Mouse (Mus musculus): ENCODE results near the gene Sort1. TPM values are rescaled to one million over a fixed set of nuclear protein-coding genes. Genes with fewer than 3 reads are reported as not detected.

The Sort1 gene
- polyA plus RNA-seq, 1 experiment: 16.5 TPM

DNA sequence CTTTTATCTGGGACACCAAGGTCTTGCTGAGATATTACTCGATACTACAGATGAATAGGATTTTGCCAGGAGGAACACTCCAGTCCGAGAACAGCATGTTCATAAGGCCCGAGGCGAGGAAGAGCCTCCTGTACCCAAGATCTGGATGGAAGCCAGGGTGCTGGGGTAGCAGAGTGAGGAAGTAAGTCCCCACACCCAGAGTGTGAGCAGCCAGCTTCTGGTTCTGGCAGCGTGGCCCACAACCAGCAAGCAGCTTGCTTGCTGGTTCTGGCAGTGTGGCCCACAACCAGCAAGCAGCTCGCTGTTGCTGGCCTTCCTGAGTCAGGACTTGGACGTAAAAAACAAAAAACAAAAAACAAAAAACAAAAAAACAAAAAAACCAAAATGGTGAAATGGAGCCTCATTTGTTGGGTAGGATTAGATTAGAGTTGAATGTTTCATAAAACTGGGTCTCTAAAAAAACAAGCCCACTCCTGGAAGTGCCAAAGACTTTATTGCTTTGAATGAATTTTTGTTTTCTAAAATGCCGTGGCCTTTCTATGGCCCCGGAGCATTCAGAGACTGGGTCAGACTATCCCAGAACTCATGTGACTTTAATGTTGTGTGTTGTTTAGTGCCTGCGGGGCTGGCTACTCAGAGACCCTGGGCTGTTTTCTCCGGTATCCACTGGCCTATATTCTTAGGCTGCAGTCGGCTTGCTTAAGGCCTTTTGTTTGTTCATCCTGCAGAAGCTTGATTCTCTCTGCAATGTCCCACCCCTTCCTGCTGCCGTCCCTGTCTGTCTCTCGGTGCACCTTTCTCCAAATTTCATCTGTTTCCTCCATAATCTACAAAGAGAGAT, 11.7 kb downstream of the Sort1 start:
- Histone ChIP-seq H3K36me3 (ENCODE audit: control insufficient read depth, insufficient read depth, low read length) (no peaks in the 10 kb centered on the region), H3K27ac (ENCODE audit: control insufficient read depth, insufficient read depth, low read length) (no peak overlapping the region; the same call in 1 of the 2 replicates), H3K27me3 (ENCODE audit: control insufficient read depth, insufficient read depth, low read length) (no peaks in the 10 kb centered on the region), H3K4me3 (ENCODE audit: control insufficient read depth, insufficient read depth, low read length) (no peak overlapping the region), H3K4me1 (replicated peaks; ENCODE audit: control insufficient read depth, insufficient read depth, low read length) (peaks cover 10% of the 10 kb centered on the region)
- WGBS: 42% methylated on average over 14 of the region's 14 CpGs
- DNase-seq: no peak
- TF ChIP-seq POLR2A (IDR thresholded peaks at IDR 0.05; ENCODE audit: control insufficient read depth, extremely low read depth, insufficient read depth, low read length, poor library complexity) (no peak), CTCF (IDR thresholded peaks at IDR 0.05; ENCODE audit: borderline replicate concordance, control insufficient read depth, extremely low read depth, insufficient read depth, low read length, poor library complexity) (no peak)

DNA sequence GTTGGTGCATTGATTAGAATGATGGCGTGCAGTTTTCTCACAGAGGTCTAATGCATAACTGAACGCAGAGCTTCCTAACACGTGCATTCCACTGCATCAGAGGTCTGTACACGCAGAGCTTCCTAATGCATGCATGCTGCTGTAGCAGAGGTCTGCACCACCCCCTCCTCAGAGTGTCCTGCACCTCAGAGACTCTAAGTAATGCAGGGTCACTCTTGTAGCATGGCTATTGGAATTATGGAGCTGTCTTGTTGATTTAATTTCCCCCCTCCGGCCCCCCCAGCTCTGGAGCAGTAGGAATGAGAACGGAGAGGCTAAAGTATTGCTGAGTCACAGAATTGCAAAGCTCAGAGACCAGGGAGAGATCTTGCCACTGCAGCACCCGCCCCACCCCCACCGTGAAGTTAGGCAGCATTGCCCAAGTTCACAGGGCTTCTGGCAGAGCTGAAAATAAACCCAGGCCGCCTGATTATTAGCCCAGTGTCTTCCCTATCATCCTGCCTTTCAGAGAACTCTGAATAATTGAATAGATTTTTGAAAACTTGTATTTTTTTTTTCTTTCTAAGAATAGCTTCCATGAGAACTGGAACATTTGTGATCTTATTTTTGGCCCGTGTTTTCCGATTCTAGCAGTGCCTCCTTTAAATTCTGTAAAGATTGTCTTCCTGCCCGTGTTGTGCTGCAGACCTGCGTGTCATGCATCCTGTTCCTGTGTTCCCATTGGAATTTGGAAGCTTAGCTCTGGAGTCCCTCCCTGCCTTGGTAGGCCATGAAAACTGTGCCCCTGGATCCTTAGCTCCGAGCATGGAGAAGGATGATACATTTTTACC, 12.6 kb downstream of the Sort1 start:
- TF ChIP-seq CTCF (IDR thresholded peaks at IDR 0.05; ENCODE audit: borderline replicate concordance, control insufficient read depth, extremely low read depth, insufficient read depth, low read length, poor library complexity) (no peak), POLR2A (IDR thresholded peaks at IDR 0.05; ENCODE audit: control insufficient read depth, extremely low read depth, insufficient read depth, low read length, poor library complexity) (no peak)
- H3K4me3 ChIP-seq (ENCODE audit: control insufficient read depth, insufficient read depth, low read length): no peak overlapping the region
- no peak for DNase-seq

DNA sequence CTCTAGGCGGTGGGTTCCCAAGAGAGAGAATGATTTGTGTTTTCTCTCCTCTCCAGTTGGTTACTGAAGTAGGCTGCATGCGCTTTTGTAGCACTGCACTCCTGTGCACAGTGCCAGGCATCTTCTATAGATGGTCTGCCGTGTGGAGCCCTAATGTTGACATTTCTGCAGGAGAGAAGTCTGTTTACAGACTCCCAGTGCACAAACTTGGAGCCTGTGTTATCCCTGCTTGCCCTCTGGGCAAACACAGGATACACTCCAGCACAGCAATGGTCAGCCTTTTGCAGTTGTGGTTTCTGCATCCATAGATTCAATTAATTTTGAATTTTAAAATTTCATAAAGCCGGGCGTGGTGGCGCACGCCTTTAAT, 13.2 kb downstream of the Sort1 start:
- TF ChIP-seq CTCF (IDR thresholded peaks at IDR 0.05; ENCODE audit: borderline replicate concordance, control insufficient read depth, extremely low read depth, insufficient read depth, low read length, poor library complexity) (no peak), POLR2A (IDR thresholded peaks at IDR 0.05; ENCODE audit: control insufficient read depth, extremely low read depth, insufficient read depth, low read length, poor library complexity) (no peak)
- WGBS: 94% methylated on average over 7 of the region's 7 CpGs
- no peak overlapping the region for H3K27ac ChIP-seq (ENCODE audit: control insufficient read depth, insufficient read depth, low read length)
- no peaks in the 10 kb centered on the region for H3K36me3 ChIP-seq (ENCODE audit: control insufficient read depth, insufficient read depth, low read length)
- DNase-seq: no peak
- H3K27me3 ChIP-seq (ENCODE audit: control insufficient read depth, insufficient read depth, low read length): no peaks in the 10 kb centered on the region
- peaks cover 10% of the 10 kb centered on the region for H3K4me1 ChIP-seq (replicated peaks; ENCODE audit: control insufficient read depth, insufficient read depth, low read length)
- H3K4me3 ChIP-seq (ENCODE audit: control insufficient read depth, insufficient read depth, low read length): no peak overlapping the region

More for the DNA sequence above, 12.6 kb downstream of the Sort1 start:
- no peaks in the 10 kb centered on the region for H3K36me3 ChIP-seq (ENCODE audit: control insufficient read depth, insufficient read depth, low read length)
- 33% methylated on average over 14 of the region's 14 CpGs for WGBS
- H3K4me1 ChIP-seq (replicated peaks; ENCODE audit: control insufficient read depth, insufficient read depth, low read length): peaks cover 10% of the 10 kb centered on the region
- no peak overlapping the region; the same call in 1 of the 2 replicates for H3K27ac ChIP-seq (ENCODE audit: control insufficient read depth, insufficient read depth, low read length)
- no peaks in the 10 kb centered on the region for H3K27me3 ChIP-seq (ENCODE audit: control insufficient read depth, insufficient read depth, low read length)

DNA sequence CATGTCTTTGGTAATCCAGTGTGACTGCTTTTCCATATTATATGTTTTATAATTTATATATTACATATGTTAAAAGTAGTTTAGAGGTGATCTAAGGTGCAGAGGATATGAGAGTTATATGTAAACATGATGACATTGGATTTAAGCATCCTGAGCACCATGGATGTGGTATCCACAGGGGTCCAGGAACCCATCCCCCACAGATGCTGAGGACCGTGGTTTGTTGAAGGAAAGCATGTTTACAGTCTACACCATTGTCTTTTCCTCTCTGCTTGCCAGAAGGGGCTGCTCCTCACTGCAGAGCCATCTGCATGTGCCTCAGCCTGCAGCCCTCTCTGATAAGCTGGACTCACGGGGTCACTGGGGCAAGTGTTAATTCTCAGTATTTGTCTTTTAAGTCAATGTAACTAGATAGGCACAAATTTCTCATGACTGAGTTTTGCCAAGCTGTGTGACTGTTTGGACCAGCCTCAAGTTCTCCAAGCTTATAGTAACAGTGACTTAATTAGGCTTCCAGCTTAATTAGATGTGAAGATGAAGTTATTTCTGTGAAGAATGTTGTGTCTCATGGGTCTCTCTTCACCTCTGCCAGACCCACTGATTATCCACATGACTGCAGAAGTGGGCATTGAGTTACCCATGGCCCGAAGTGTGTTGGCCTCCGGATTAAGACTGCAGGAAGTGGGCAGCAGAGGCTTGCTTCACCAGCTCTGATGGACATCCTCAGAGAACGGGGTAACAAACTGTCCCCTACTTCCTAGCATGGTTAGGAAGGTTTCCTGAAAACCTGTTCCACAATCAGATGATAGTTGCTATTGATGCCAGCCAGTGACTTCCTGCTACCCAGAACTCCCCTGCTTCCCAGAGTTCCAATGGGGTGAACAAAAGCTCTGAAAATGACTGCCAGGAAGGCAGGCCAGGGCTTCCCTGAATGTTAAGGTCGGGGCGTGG, 14.0 kb downstream of the Sort1 start:
- no peak overlapping the region for H3K27ac ChIP-seq (ENCODE audit: control insufficient read depth, insufficient read depth, low read length)
- DNase-seq: no peak
- H3K27me3 ChIP-seq (ENCODE audit: control insufficient read depth, insufficient read depth, low read length): no peaks in the 10 kb centered on the region
- H3K36me3 ChIP-seq (ENCODE audit: control insufficient read depth, insufficient read depth, low read length): no peaks in the 10 kb centered on the region
- no peak for TF ChIP-seq CTCF (IDR thresholded peaks at IDR 0.05; ENCODE audit: borderline replicate concordance, control insufficient read depth, extremely low read depth, insufficient read depth, low read length, poor library complexity)
- no peak for TF ChIP-seq POLR2A (IDR thresholded peaks at IDR 0.05; ENCODE audit: control insufficient read depth, extremely low read depth, insufficient read depth, low read length, poor library complexity)
- H3K4me1 ChIP-seq (replicated peaks; ENCODE audit: control insufficient read depth, insufficient read depth, low read length): peaks cover 10% of the 10 kb centered on the region
- 73% methylated on average over 7 of the region's 7 CpGs for WGBS
- no peak overlapping the region for H3K4me3 ChIP-seq (ENCODE audit: control insufficient read depth, insufficient read depth, low read length)

- no peak for TF ChIP-seq CTCF (IDR thresholded peaks at IDR 0.05; ENCODE audit: borderline replicate concordance, control insufficient read depth, extremely low read depth, insufficient read depth, low read length, poor library complexity)
- TF ChIP-seq POLR2A (IDR thresholded peaks at IDR 0.05; ENCODE audit: control insufficient read depth, extremely low read depth, insufficient read depth, low read length, poor library complexity): no peak
- Histone ChIP-seq H3K27me3 (ENCODE audit: control insufficient read depth, insufficient read depth, low read length) (no peaks in the 10 kb centered on the region), H3K36me3 (ENCODE audit: control insufficient read depth, insufficient read depth, low read length) (no peaks in the 10 kb centered on the region), H3K27ac (ENCODE audit: control insufficient read depth, insufficient read depth, low read length) (no peak overlapping the region), H3K4me1 (replicated peaks; ENCODE audit: control insufficient read depth, insufficient read depth, low read length) (peaks cover 10% of the 10 kb centered on the region), H3K4me3 (ENCODE audit: control insufficient read depth, insufficient read depth, low read length) (no peak overlapping the region)
- 65% methylated on average over 6 of the region's 6 CpGs for WGBS
- DNase-seq: no peak
These were observed 16.7 kb downstream of the Sort1 start for GRCm38 (mm10) chr3:108300455-108301030.

All from thymus, adult 2 months (tissue).